Mouse (Mus musculus) liver, embryonic 16.5 days (tissue): ENCODE data around the gene Ankrd45. TPM values are rescaled to one million over a fixed set of nuclear protein-coding genes. Genes with fewer than 3 reads are reported as not detected.
"Not testable (repeated sequence)": the region's sequence is repeated elsewhere in the genome, so short reads cannot be mapped to it uniquely, and the experiment has no call there.

Experiments used
- ATAC-seq: fragments of 200-750 bp; cut with Nextera tagmentation; 2 replicates; pipeline ENCODE4 v1.8.0; 2017; ENCODE audit warnings: low read depth, mild to moderate bottlenecking, moderate number of reproducible peaks, moderate library complexity
- H3K27ac ChIP-seq: fragments of 300-500 bp; sonication (generic); 2 replicates; pipeline ENCODE4 v1.5.1; 2014; ENCODE audit warnings: mild to moderate bottlenecking, low read length
- H3K27me3 ChIP-seq: fragments of 300-500 bp; sonication (generic); 2 replicates; pipeline ENCODE4 v1.6.1; 2014; ENCODE audit warnings: low read depth, low read length, mixed read lengths; ENCODE audit not compliant: control insufficient read depth, insufficient read depth
- H3K36me3 ChIP-seq: fragments of 300-500 bp; sonication (generic); 2 replicates; pipeline ENCODE4 v1.6.1; 2014; ENCODE audit warnings: mild to moderate bottlenecking; ENCODE audit not compliant: control insufficient read depth, insufficient read depth
- H3K4me1 ChIP-seq: fragments of 300-500 bp; sonication (generic); 2 replicates; pipeline ENCODE4 v1.6.1; 2014; ENCODE audit warnings: low read depth, low read length, mixed read lengths; ENCODE audit not compliant: control insufficient read depth
- H3K4me2 ChIP-seq: fragments of 300-500 bp; sonication (generic); 2 replicates; pipeline ENCODE4 v1.6.1; 2014; ENCODE audit warnings: low read depth, low read length, mixed read lengths
- H3K4me3 ChIP-seq: fragments of 300-500 bp; sonication (generic); 2 replicates; pipeline ENCODE4 v1.5.1; 2014; ENCODE audit warnings: low read depth, mild to moderate bottlenecking, low read length
- H3K9ac ChIP-seq: fragments of 300-500 bp; sonication (generic); 2 replicates; pipeline ENCODE4 v1.6.1; 2014; ENCODE audit warnings: low read depth, low read length
- H3K9me3 ChIP-seq: fragments of 300-500 bp; sonication (generic); replicated peaks from 2 replicates; pipeline ENCODE4 v1.6.1; 2016; ENCODE audit warnings: low read length; ENCODE audit not compliant: control insufficient read depth
- WGBS: fragments of 180-500 bp; shearing (Covaris S2); extraction: QIAGEN DNeasy Blood & Tissue Kit; methylation state at CpG from one replicate; pipeline ENCODE4 v1.1.7; 2014; ENCODE audit not compliant: insufficient replicate concordance; 5-methylcytosine and 5-hydroxymethylcytosine counted together
- polyA plus RNA-seq: library from polyadenylated mRNA; unstranded; fragments of >200 nt; fragmentation: Nextera tagmentation; extraction: Ambion mirVana; gene quantifications from 2 replicates; pipeline ENCODE4 v1.2.1, GENCODE M21; 2015

Gene Ankrd45
- polyA plus RNA-seq, 1 experiment from 2014 or later, result not detected

GRCm38 (mm10) chr1:161139496-161139895 lies 3.0 kb upstream of the Ankrd45 start:
- no peak overlapping the region for H3K27ac ChIP-seq
- 41% methylated on average over 2 of the region's 2 CpGs for WGBS
- H3K4me1 ChIP-seq, result no peaks in the 10 kb centered on the region
- no peaks in the 10 kb centered on the region for H3K9me3 ChIP-seq
- no peak overlapping the region for H3K4me2 ChIP-seq
- H3K9ac ChIP-seq, result no peak overlapping the region
- no peak overlapping the region for H3K4me3 ChIP-seq
- H3K27me3 ChIP-seq, result peaks cover 4% of the 10 kb centered on the region; the same call in 1 of the 2 replicates
- no peaks in the 10 kb centered on the region for H3K36me3 ChIP-seq
- no peak for ATAC-seq

GRCm38 (mm10) chr1:161140026-161140762 lies 2.3 kb upstream of the Ankrd45 start:
- Histone ChIP-seq H3K4me2 (no peak overlapping the region), H3K27ac (no peak overlapping the region), H3K4me3 (no peak overlapping the region), H3K9me3 (no peaks in the 10 kb centered on the region), H3K4me1 (no peaks in the 10 kb centered on the region), H3K27me3 (peaks cover 4% of the 10 kb centered on the region; the same call in 1 of the 2 replicates), H3K36me3 (no peaks in the 10 kb centered on the region), H3K9ac (no peak overlapping the region)
- 67% methylated on average over 9 of the region's 9 CpGs for WGBS
- no peak for ATAC-seq

- Histone ChIP-seq H3K36me3 (no peaks in the 10 kb centered on the region), H3K4me3 (no peak overlapping the region), H3K27me3 (peaks cover 4% of the 10 kb centered on the region; the same call in 1 of the 2 replicates), H3K27ac (no peak overlapping the region), H3K9ac (no peak overlapping the region), H3K4me1 (no peaks in the 10 kb centered on the region), H3K4me2 (no peak overlapping the region), H3K9me3 (no peaks in the 10 kb centered on the region)
- ATAC-seq, result no peak
- WGBS, result 70% methylated on average over 7 of the region's 7 CpGs
Measured at GRCm38 (mm10) chr1:161143216-161143615, 725 bp downstream of the Ankrd45 start.

- not testable (repeated sequence) for H3K27me3 ChIP-seq, H3K4me3 ChIP-seq, H3K4me1 ChIP-seq, H3K36me3 ChIP-seq, H3K9ac ChIP-seq, H3K27ac ChIP-seq, ATAC-seq, H3K4me2 ChIP-seq, H3K9me3 ChIP-seq
- WGBS, result 69% methylated on average over 8 of the region's 8 CpGs
Measured at GRCm38 (mm10) chr1:161145611-161146010, 3.1 kb downstream of the Ankrd45 start.

- no peak overlapping the region for H3K4me3 ChIP-seq
- ATAC-seq, result no peak
- no peaks in the 10 kb centered on the region for H3K4me1 ChIP-seq
- no peak overlapping the region for H3K4me2 ChIP-seq
- no peaks in the 10 kb centered on the region for H3K36me3 ChIP-seq
- H3K27ac ChIP-seq, result no peak overlapping the region
- no peak overlapping the region for H3K9ac ChIP-seq
- H3K27me3 ChIP-seq, result no peaks in the 10 kb centered on the region
- H3K9me3 ChIP-seq, result no peaks in the 10 kb centered on the region
- 47% methylated on average over 2 of the region's 2 CpGs for WGBS
Measured at GRCm38 (mm10) chr1:161147888-161148287, 5.4 kb downstream of the Ankrd45 start.

- no peaks in the 10 kb centered on the region for H3K27me3 ChIP-seq
- H3K9ac ChIP-seq, result no peak overlapping the region
- no peaks in the 10 kb centered on the region for H3K36me3 ChIP-seq
- ATAC-seq, result no peak
- H3K4me1 ChIP-seq, result no peaks in the 10 kb centered on the region
- no peak overlapping the region for H3K4me2 ChIP-seq
- no peak overlapping the region for H3K4me3 ChIP-seq
- no peaks in the 10 kb centered on the region for H3K9me3 ChIP-seq
- 53% methylated on average over 6 of the region's 6 CpGs for WGBS
- no peak overlapping the region for H3K27ac ChIP-seq
Measured at GRCm38 (mm10) chr1:161151098-161151497, 8.6 kb downstream of the Ankrd45 start.

- Histone ChIP-seq H3K4me3 (no peak overlapping the region), H3K36me3 (no peaks in the 10 kb centered on the region), H3K4me1 (no peaks in the 10 kb centered on the region), H3K4me2 (no peak overlapping the region), H3K27me3 (no peaks in the 10 kb centered on the region), H3K27ac (no peak overlapping the region), H3K9me3 (no peaks in the 10 kb centered on the region), H3K9ac (no peak overlapping the region)
- ATAC-seq, result no peak
- WGBS, result 65% methylated on average over 10 of the region's 10 CpGs
Measured at GRCm38 (mm10) chr1:161156546-161156945, 14.1 kb downstream of the Ankrd45 start.

- Histone ChIP-seq H3K27me3 (no peaks in the 10 kb centered on the region), H3K4me1 (no peaks in the 10 kb centered on the region), H3K4me2 (no peak within 1 kb of the TSS), H3K9ac (no peak within 1 kb of the TSS), H3K27ac (no peak within 1 kb of the TSS), H3K9me3 (no peaks in the 10 kb centered on the region), H3K36me3 (no peaks in the 10 kb centered on the region), H3K4me3 (no peak within 1 kb of the TSS)
- no peak for ATAC-seq
- WGBS, result 56% methylated on average over 3 of the region's 3 CpGs
Measured at GRCm38 (mm10) chr1:161159214-161159613, 16.7 kb downstream of the Ankrd45 start, which contains the start of gene Tex50. Gene Tex50, minus strand, starts transcription at chr1:161159314.

- no peaks in the 10 kb centered on the region for H3K9me3 ChIP-seq
- no peaks in the 10 kb centered on the region for H3K27me3 ChIP-seq
- WGBS, result 27% methylated on average over 4 of the region's 4 CpGs
- no peak for ATAC-seq
- H3K4me1 ChIP-seq, result no peaks in the 10 kb centered on the region
- H3K4me2 ChIP-seq, result no peak overlapping the region
- H3K4me3 ChIP-seq, result no peak overlapping the region
- H3K36me3 ChIP-seq, result no peaks in the 10 kb centered on the region
- no peak overlapping the region for H3K9ac ChIP-seq
- no peak overlapping the region for H3K27ac ChIP-seq
Measured at GRCm38 (mm10) chr1:161160266-161160665, 17.8 kb downstream of the Ankrd45 start.
